Mouse (Mus musculus) thymus, adult 2 months (tissue): Measurements from ENCODE around the gene Gm10715.
"Not testable (repeated sequence)": the region's sequence is repeated elsewhere in the genome, so short reads cannot be mapped to it uniquely, and the experiment has no call there.

Experiments
- CTCF ChIP-seq: fragments of 200-500 bp; IDR thresholded peaks from 2 replicates; pipeline ENCODE4 v1.5.1; 2012; ENCODE audit warnings: mild to moderate bottlenecking, control low read depth, low read length, moderate library complexity, borderline replicate concordance; ENCODE audit not compliant: control insufficient read depth, poor library complexity, insufficient read depth; ENCODE audit errors: extremely low read depth
- POLR2A ChIP-seq: fragments of 200-500 bp; IDR thresholded peaks from 2 replicates; pipeline ENCODE4 v1.6.1; 2012; ENCODE audit warnings: mild to moderate bottlenecking, low read length, control low read depth, moderate library complexity; ENCODE audit not compliant: control insufficient read depth, poor library complexity, insufficient read depth; ENCODE audit errors: extremely low read depth

DNA sequence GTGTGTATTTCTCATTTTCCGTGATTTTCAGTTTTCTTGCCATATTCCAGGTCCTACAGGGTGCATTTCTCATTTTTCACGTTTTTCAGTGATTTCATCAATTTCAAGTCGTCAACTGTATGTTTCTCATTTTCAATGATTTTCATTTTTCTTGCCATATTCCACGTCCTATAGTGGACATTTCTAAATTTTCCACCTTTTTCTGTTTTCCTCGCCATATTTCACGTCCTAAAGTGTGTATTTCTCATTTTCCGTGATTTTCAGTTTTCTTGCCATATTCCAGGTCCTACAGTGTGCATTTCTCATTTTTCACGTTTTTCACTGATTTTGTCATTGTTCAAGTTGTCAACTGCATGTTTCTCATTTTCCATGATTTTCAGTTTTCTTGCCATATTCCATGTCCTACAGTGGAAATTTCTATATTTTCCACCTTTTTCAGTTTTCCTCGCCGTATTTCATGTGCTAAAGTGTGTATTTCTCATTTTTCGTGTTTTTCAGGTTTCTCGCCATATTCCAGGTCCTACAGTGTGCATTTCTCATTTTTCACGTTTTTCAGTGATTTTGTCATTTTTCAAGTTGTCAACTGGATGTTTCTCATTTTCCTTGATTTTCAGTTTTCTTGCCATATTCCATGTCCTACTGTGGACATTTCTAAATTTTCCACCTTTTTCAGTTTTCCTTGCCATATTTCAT, 14.2 kb upstream of the Gm10715 start:
- not testable (repeated sequence) for TF ChIP-seq POLR2A, CTCF
